Mouse (Mus musculus) heart, postnatal 36 days (tissue): ENCODE results near the gene Stk32b. TPM values are rescaled to one million over a fixed set of nuclear protein-coding genes. Genes with fewer than 3 reads are reported as not detected.

Experiments
- DNase-seq, 2 experiments: peaks; one replicate each; pipeline ENCODE4 v3.0.0; 2021 to 2022
- intact Hi-C: fragments of 180-260 bp; cut with DNase I; formaldehyde crosslinking; loops from one replicate; pipeline ENCODE4 v1.15.1; 2025
- total RNA-seq, 2 experiments: library from RNA; stranded (reverse); gene quantifications; 2 replicates each; pipeline ENCODE4 v1.2.3; 2021

Gene Stk32b
- total RNA-seq, 2 experiments from 2014 or later = 0.19 to 0.35 TPM

DNA sequence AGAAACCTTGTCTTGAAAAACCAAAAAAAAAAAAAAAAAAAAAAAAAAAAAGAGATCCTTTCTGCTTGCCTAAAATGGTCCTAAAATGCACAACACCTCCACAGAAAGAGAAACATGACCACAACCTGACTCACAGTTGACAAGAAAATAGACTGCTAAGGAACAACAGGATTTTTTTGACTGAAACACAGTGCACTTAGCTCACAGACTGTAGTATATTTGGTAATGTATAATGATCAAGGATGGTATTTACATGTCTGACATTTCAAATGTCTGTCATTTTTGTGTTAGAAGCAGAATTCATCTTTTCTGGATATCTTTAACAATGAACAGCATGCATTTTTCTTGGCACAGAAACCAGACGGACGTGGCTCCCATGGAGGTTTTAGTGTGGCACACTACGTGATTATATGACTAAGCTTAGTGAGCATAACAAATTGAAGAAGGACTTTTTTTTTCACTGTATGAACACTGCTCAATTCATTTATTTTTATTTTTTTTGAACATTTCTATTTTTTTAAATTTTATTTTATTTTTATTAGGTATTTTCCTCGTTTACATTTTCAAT is 181.2 kb downstream of the Stk32b start:
- intact Hi-C loops = no loop called here
- DNase-seq = no peak

DNA sequence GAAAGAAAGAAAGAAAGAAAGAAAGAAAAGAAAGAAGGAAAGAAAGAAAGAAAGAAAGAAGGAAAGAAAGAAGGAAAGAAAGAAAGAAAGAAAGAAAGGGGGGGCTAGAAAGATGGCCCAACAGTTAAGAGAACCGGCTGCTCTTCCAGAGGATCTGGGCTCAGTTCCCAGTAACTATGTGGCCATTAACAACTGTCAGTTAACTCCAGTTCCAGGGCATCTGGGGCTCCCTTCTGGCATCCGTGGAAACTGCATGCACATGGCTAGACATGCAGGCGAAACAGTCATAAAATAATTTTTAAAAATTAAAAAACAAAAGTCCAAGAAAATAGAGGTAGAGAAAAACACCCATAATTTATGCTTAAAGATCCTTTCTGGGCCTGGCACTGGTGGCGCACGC is 181.7 kb downstream of the Stk32b start:
- no peak for DNase-seq
- intact Hi-C loops = no loop called here

DNA sequence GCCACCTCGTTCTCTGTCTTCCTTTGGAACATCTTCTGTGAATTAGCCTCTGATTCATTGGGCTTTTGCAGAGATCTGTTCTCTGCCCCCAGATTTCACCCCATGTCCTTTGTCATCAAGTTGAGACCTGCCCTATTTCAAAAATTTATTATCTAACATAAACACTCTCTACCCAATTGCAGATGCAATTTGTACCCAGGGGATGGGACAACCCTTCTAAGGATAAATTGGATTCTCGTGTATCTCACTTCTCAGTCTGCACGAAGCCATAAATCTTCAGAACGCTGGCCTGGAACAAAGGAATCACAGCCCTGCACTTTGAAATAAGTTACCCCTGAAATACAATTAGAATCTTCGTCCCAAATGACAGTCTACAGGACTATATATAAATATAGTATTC is 191.6 kb downstream of the Stk32b start:
- intact Hi-C loops = no loop called here

DNA sequence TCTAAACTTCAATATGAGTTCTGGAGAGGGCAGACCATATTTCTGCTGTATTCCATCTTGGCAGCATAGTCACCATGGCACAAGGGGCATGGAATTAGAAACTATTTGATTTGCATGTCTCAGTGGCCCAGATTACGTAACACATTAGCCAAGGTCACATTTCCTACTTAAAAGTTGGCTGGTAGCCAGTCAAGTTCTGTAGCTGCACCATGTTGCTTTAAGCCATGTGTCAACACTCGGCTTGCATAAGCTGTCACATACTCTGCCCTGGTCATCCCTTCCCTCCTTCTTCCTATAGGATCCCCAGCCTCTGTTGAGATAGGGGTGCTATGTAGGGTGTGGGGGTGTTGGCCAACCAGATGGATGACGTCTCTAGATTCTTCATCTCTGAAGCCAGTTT is 196.5 kb downstream of the Stk32b start:
- no peak for DNase-seq
- intact Hi-C loops = no loop called here

More for the DNA sequence above, 191.6 kb downstream of the Stk32b start:
- no peak for DNase-seq

DNA sequence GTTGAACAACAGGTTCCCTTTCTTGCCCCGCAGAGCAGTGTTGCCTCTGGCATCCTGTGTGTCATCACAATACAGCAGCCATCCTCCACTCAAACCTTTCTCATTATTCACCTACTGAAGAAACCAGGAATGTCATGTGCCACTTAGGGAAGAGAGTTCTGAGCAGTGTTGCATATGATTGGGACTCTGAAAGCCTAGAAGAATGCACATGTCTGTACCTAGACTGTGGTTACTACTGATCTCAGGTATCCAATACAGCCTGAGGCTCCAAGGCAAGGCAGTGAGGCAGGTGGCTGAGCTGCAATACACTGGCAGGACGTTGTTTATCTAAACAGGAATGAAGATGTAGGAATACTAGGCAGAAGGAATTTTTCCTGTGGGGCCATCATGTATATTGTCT is 204.5 kb downstream of the Stk32b start:
- intact Hi-C loops = no loop called here
- DNase-seq = no peak

DNA sequence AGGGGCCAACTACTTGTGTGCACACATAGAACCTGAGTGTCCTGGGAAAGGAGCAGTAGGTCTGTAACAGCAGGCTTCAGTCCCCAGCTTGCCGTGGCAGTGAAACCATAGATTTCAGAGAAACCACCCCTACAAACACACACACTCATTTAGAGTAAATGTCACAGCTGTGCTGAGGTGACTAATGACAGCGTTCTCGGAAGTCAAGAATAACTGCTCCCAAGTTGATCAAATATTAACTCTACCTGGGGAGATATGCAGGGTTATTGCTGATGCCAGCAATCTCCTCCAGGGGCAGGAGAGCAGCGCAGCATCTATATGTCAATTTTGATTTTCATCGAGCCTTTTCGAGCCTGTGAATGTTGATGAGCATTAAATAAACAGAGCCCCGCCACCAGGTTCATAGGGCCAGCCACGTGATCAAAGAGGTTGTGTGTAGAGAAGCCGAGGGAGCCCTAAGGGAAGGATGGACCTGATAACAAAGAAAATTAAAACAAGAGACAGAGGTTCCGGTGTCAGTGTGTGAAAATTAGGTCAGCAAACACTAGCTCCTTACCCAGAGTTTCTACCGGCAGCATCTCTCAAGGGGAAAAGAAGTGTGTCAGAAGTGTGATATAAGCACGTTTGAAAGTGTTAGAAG is 210.0 kb downstream of the Stk32b start:
- intact Hi-C loops = no loop called here
- DNase-seq = no peak

DNA sequence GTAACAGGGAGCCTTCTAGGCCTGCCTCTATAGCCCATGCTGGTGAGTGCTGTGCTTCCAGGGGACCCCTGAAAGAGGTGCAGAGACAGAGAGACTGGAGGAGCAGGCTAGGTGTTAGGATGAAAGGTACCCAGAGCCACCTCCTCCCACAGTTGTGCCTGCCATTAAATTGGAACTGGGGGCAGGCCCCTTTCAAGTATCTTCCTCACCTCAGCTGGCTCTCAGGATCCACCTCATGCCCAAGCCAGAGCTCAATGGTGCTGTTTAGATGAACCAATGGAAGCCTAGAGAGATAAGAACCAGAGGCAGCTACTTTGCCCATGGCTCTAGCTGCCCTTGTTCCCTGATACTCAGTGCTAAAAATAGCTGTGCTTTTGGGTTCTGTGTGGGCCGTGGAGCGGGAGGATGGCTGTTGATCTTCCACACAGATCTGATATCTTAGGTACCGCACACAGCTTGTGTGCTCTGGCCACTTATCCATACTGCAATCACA is 221.9 kb downstream of the Stk32b start:
- intact Hi-C loops = no loop called here
- DNase-seq = no peak

DNA sequence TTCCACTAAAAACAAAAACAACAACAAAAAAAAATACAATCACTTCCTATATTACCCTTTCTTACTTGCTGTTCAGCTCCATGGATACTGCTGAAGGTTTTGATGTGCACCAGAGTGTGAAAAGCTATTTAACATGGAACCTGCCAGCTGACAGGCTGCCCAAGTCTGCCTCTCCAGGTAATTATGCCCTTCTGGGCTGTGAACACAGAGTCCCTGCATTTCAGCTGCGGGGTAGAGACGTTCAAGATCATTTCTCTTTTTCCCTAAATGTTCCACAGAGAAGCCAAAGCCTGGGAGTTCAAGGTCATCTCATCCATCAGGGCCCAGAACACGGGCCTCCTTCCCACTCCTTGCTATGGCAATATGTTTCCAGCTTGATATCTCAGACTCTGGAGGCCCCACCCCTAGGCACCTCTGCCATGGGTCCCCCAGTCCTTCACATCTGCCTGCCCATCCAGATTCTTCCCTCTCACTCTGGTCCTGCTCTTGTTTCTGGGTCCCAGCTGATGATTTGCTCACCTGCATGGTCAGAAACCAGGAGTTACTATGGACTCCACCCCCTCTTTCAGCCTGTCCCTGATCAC is 244.9 kb downstream of the Stk32b start:
- intact Hi-C loops = no loop called here
- no peak for DNase-seq

DNA sequence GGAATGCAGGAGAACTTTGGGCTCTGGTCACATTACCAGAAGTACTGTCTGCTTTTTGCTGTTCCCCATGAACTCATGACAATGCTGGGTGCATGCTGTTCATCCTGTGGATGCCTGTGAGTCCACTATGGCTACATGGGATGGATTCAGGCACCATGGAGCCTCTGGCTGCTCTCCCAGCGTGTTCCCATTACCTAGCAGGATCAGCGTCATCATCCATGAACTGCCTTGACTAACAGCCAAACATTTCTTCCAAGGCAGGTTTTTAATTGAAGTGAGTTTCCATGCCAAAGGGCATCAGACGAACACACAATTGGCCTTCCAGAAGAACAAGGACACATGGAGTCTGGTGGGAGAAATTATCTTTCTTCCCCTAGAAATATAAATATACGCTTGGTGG is 245.4 kb downstream of the Stk32b start:
- intact Hi-C loops = no loop called here

DNA sequence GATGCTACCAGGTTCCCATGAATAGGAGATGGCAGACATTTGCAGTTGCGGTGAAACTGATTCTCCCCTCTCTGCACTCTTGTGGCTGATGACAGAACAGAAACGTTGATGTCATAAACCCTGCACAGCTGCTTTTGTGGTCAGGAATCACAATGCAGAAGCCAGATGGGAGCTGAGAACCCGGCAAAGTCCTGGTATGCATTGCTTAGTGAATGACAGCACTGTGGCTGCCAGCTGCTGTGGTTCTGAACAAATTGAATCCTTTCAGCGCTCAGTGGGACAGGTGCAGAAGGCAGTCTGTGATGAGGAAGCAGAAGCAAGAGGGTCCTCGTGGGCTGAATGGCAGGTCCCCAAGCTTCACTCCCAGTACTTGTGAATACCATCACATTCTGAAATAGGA is 247.9 kb downstream of the Stk32b start:
- no peak for DNase-seq
- intact Hi-C loops = no loop called here

More for the DNA sequence above, 245.4 kb downstream of the Stk32b start:
- no peak for DNase-seq

DNA sequence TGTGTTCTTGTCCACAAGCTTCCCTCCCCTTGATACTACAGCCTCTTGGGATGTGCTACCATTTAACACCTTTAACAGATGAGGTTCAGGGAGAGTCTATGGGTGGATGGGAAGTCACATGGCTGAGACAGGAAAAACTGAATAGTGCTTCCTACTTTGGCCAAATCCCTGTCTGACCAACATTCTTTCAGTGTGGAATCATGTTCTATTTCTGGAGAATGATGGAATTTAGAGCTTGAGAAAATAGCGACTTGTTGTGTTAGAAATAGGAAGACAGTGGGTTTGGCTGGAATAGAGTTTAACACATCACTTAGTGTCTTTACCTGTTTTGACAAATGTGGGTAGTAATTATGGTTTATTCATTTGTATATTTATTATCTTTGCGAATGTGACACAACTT is 249.3 kb downstream of the Stk32b start:
- intact Hi-C loops = no loop called here
- no peak for DNase-seq

DNA sequence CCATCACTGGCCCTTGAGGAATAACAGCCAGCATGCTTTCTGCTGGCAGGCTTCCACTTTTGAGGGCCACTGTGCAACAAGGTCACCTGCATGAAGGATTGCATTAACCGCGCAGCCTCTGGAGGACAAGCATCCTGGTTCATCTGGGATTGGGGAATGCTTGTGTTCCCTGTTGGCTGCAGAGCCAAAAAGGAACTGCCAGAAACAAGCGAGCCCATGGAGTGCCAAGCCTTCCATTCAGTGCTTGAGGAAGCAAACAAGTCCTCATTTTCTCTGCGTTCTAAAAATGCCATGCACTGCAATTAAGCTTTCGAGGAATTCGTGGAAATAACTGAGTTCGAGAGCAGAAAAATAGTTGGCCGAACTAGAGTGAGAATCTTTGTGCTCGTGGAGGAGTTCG is 251.5 kb downstream of the Stk32b start:
- DNase-seq = no peak

DNA sequence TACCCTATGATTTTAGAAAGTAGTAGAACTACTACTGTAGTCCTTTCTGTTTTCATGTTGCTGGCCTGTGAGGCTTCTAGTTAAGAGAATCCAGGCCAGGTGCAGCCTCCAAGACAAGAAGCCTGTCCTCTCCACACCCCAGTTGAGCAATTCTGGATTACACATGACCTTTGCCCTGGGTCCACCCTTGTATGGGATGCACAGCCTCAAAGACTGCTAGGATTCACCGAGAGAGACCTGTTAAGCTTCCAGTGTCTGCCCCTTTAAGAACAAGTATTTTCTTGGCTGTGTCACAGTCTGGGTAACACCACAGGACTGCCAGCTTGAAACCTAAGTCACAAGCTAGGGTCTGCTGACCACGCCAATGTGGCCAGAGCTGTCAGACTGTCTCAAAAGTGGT is 258.7 kb downstream of the Stk32b start:
- no peak for DNase-seq
- intact Hi-C loops = no loop called here

More for the DNA sequence above, 251.5 kb downstream of the Stk32b start:
- intact Hi-C loops = loop anchor here (2.0 kb wide), 1 partner anchor 251 kb away; the partner anchor contains the start of gene Stk32b

DNA sequence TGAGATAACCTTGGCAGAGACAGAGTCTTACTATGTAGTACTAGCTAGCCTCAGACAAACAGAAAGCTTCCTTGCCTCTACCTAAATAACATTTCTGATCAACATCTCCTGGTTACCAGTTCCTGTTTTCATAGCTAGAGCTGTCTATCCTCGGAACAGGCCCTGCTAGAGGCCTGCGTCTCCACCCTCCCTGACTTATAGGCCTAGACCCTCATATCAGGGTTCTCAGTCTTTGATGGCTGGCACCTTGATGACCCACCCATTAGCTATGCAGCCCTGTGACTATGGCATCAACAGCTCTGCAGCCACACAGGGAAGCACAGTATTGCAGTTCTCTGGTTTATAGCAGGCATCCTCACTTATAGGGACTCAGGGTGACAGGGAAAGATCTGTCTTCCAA is 259.1 kb downstream of the Stk32b start:
- no peak for DNase-seq
- intact Hi-C loops = no loop called here

DNA sequence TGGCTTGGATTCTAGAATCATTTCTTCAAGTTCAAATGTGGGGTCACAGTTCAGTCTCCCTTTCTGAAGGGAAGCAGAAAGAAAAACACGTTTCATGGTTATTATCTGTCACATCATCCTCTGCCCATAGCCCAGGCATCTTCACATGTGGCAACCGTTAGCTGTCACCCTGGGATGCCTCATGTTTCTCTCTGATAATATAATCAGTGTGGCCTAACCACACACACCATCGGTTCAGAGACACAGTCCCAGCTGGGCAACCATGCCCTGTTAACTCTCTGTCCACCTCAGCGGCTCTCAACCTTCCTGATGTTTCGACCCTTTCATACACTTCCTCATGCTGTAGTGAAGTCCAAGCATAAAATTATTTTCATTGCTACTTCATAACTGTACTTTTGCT is 259.8 kb downstream of the Stk32b start:
- DNase-seq = no peak
- intact Hi-C loops = no loop called here

DNA sequence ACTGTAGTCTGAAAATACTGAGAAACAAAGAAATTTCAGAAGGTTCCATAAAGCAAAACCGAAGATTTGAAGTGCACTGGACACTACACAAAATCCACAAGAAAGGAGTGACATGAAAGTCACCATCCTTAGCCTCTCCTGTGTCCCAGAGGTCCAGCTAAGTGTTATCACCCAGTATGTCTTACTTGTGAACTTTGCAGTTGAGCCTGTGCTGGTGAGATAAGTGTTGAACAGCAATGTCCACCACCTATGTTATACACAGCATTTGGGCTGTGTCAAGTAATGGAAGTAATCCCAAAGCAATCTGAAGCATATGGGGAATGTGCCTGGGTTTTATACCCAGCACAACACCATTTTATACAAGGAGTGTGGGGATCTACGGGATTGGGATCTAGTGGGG is 260.4 kb downstream of the Stk32b start:
- intact Hi-C loops = no loop called here

DNA sequence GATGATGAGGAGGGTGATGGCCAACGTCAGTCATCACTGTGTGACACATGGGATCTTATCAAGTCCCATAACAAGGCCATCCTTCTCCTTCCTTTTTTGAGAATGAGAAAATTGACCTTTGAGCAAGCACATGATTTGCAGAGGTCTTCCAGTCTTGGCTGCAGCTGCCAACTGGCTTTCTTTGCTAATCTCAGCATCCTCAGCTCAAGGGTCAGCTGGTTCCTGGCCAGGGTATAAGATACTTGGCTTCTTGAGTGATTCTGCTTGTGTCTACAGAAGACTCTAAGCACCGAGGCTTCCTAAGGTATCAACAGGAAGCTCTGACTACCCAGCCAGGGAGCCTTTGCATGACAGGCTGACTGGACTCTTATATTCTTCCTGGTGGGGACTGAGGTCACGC is 269.4 kb downstream of the Stk32b start:
- no peak for DNase-seq
- intact Hi-C loops = no loop called here

More for the DNA sequence above, 260.4 kb downstream of the Stk32b start:
- DNase-seq = no peak

DNA sequence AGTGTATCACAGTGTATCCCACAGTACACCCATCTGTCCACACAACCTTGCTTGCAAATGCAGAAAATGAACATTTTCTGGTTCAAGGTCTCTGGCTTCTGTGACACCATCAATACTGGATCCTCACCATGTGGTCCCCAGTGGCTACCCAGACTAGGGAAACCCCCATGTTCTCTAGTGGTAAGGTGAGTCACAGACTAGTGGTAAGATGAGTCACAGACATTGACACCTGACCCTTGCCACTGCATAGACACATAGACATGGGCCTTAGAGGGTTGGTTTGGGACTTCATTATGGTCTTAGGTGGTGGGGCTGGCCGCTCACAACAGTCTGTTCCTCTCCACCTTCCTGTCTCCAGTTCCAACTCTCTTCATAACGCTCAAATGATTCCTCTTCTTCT is 274.2 kb downstream of the Stk32b start:
- DNase-seq = no peak
- intact Hi-C loops = no loop called here

DNA sequence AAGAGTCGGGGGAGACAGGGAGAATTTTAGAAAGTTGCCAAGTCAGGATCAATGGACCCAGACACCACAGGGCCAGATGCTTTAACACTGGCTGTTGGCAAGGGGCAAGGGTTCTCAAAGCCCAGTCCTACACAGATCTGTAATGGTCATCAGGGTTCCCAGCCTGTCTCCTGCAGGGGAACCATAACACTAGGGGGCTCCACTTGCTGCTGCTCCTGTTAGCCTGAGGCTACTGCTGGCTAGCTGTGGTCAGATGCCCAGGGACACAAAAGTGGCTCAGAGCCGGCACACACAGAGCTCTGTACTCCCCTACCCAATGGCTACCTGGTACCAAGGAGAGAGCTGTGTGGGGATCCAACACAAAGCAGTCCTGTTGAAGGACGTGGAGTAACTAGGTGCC is 281.6 kb downstream of the Stk32b start:
- DNase-seq = no peak
- intact Hi-C loops = no loop called here

DNA sequence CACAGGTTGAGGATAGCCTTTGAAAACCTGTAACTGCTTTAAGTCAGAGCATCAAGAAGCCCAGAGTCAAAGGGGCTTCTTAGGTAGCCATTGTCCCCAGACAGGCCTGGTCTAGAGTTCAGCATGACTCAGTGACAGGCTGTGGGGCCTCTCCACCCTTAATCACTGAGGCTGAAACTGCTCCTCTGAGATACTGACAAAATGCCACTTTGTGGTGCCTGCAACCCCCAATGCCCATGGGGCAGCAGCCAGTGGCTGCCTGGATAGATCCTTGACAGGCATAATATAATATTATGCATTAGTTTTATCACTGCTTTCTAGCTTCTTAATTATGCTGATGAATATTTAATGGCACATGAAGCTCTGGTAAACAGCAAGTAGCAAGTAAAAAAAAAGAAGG is 289.8 kb downstream of the Stk32b start:
- intact Hi-C loops = no loop called here
- DNase-seq = no peak

DNA sequence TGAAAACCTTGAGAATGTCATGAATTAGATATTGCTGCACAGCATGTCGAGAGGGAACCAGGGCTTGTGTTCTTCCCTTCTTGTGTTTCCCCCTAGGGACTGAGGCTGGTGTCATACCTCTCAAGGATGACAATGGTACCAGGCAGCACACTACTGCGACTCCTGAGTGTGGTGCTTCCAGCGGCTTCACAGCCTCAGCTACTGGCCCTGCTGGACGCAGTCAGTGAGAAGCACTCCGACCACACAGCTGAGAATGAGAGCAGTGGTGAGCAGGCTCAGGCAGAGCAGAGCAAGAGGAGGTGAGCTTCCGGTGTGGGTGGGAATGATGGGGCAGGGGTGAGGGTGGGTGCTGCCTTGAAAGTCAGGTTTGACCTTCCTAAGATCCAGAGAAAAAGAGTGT is 297.9 kb downstream of the Stk32b start:
- DNase-seq = no peak
- intact Hi-C loops = no loop called here
